In the genomic region with DNA sequence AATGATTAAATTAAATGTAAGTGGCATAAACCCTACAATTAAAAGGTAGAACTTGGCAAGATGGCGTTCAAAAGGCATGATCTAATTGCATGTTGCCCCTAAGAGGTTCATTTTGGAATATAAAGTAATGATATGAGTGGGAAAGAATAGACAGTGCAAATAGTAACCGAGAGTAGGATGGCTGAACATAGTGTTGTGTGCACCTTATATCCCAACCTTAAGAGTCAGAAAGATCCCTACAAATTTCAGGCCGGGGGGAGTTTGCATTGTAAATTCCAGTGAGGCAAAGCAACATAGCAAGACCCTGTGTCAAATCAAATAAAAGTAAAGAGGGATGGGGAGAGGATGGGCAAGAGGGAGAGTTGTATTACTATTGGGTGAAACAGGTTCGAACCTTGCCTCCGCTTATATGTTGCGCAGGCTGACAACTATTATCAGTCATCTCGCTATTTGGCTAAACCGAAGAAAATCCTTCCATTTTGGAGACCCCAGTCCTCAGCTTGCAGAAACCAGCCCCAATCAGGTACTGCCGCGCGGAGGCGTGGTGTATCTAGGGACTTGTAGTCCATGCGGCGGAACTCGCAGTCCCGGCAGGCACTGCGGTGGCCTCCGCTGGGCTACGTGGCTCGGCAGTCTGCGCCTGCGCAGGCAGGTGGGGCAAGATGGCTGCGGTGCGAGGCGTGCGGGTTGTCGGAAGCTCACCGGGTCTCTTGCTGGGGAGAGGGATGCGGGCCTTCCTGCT, we compare ENCODE assay signal across 8 mouse cellular contexts. TPM values are rescaled to one million over a fixed set of nuclear protein-coding genes. Genes with fewer than 3 reads are reported as not detected.
DNase-seq lines count a peak whose midpoint lies in the region; ATAC-seq and TF ChIP-seq lines count a peak whose summit lies in the region.

No protein-coding gene starts in this region.

- H3K27ac ChIP-seq in brown adipose tissue, adult 24 weeks (replicated peaks; ENCODE audit: low read depth, low read length) = no peak overlapping the region; the same call in 1 of the 2 replicates
- peak overlapping the region; percentile 40; the same call in 1 of the 2 replicates for H3K27ac ChIP-seq in heart, embryonic 15.5 days
- H3K27ac ChIP-seq in liver, embryonic 14.5 days = no peak overlapping the region; the same call in 1 of the 2 replicates
- peak overlapping the region; percentile 56; the same call in 1 of the 2 replicates for H3K27ac ChIP-seq in neural tube, embryonic 11.5 days (ENCODE audit: low read depth, low read length)
- H3K27ac ChIP-seq in stomach, postnatal 0 days (replicated peaks) = peak overlapping the region; percentile 73

- H3K4me1 ChIP-seq in brown adipose tissue, adult 24 weeks (ENCODE audit: control insufficient read depth, insufficient read depth, insufficient read length, low read length) = no peaks in the 10 kb centered on the region
- peaks cover 13% of the 10 kb centered on the region for H3K4me1 ChIP-seq in heart, embryonic 15.5 days (replicated peaks)
- H3K4me1 ChIP-seq in liver, embryonic 14.5 days (replicated peaks; ENCODE audit: control insufficient read depth in 2 of 2, insufficient read depth in 2 of 2, low read length in 1 of 2) = peaks cover 8 to 9% of the 10 kb centered on the region in 2 experiments; a peak in 3 of 4 replicates
- H3K4me1 ChIP-seq in neural tube, embryonic 11.5 days (ENCODE audit: control insufficient read depth, insufficient read depth, low read length) = no peaks in the 10 kb centered on the region
- no peaks in the 10 kb centered on the region for H3K4me1 ChIP-seq in stomach, postnatal 0 days (replicated peaks; ENCODE audit: control insufficient read depth, insufficient read depth)

- WGBS in heart, embryonic 15.5 days = 4% methylated on average over 29 of the region's 29 CpGs
- WGBS in liver, embryonic 14.5 days (ENCODE audit: insufficient replicate concordance) = 3% methylated on average over 29 of the region's 29 CpGs
- 5% methylated on average over 29 of the region's 29 CpGs for WGBS in neural tube, embryonic 11.5 days
- WGBS in stomach, postnatal 0 days = 5% methylated on average over 29 of the region's 29 CpGs

- H3K4me3 ChIP-seq in brown adipose tissue, adult 24 weeks (ENCODE audit: insufficient read depth, low read depth, low read length) = peak overlapping the region; percentile 75
- H3K4me3 ChIP-seq in heart, embryonic 15.5 days = peak overlapping the region; percentile 63
- peak overlapping the region; percentile 89 to 95 for H3K4me3 ChIP-seq in liver, embryonic 14.5 days (ENCODE audit: insufficient read depth in 1 of 2, low read depth in 2 of 2, low read length in 2 of 2)
- H3K4me3 ChIP-seq in neural tube, embryonic 11.5 days (ENCODE audit: low read depth, low read length) = peak overlapping the region; percentile 59
- H3K4me3 ChIP-seq in stomach, postnatal 0 days (ENCODE audit: low read depth, low read length) = peak overlapping the region; percentile 83

- H3K9ac ChIP-seq in heart, embryonic 15.5 days = peak overlapping the region; percentile 68
- peak overlapping the region; percentile 95 for H3K9ac ChIP-seq in liver, embryonic 14.5 days (replicated peaks)
- H3K9ac ChIP-seq in neural tube, embryonic 11.5 days (ENCODE audit: low read length) = peak overlapping the region; percentile 74
- H3K9ac ChIP-seq in stomach, postnatal 0 days (ENCODE audit: low read length) = peak overlapping the region; percentile 83

- DNase-seq in CD4-positive, CD25-positive, alpha-beta regulatory T cell, adult 2 months (ENCODE audit: low read depth, low spot score) = peak; percentile 99
- peak; percentile 87 for DNase-seq in fibroblast of lung, adult 2 months (ENCODE audit: low read depth)
- DNase-seq in kidney, postnatal 25 days = peak; percentile 96 to 98
- peak; percentile 89 to 90 (median 90) for DNase-seq in liver, embryonic 14.5 days (ENCODE audit: low read depth in 3 of 3, low spot score in 3 of 3)
- DNase-seq in neural tube, embryonic 11.5 days (ENCODE audit: low spot score) = peak; percentile 99
- DNase-seq in stomach, postnatal 0 days (ENCODE audit: low spot score) = peak; percentile 97

- peaks cover 31% of the 10 kb centered on the region for H3K36me3 ChIP-seq in heart, embryonic 15.5 days
- H3K36me3 ChIP-seq in liver, embryonic 14.5 days (replicated peaks; ENCODE audit: control insufficient read depth, insufficient read depth, low read depth) = peaks cover 15% of the 10 kb centered on the region
- H3K36me3 ChIP-seq in neural tube, embryonic 11.5 days (ENCODE audit: control insufficient read depth, insufficient read depth, low read length) = peaks cover 18% of the 10 kb centered on the region
- H3K36me3 ChIP-seq in stomach, postnatal 0 days (ENCODE audit: control insufficient read depth, insufficient read depth, low read length) = peaks cover 17% of the 10 kb centered on the region

- TF ChIP-seq EP300 in liver, embryonic 14.5 days (IDR thresholded peaks at IDR 0.05; ENCODE audit: low read depth) = no peak
- TF ChIP-seq EP300 in stomach, postnatal 0 days (optimal IDR thresholded peaks at IDR 0.05) = no peak

- peak; percentile 98 for ATAC-seq in heart, embryonic 15.5 days (replicated peaks; ENCODE audit: insufficient number of reproducible peaks, insufficient read depth, low FRiP score, low read depth)
- peak; percentile 96 for ATAC-seq in liver, embryonic 14.5 days (ENCODE audit: insufficient read depth)
- peak; percentile 98 for ATAC-seq in neural tube, embryonic 11.5 days (ENCODE audit: insufficient read depth, low FRiP score, low TSS enrichment)
- peak; percentile 98 for ATAC-seq in stomach, postnatal 0 days (ENCODE audit: low FRiP score, low TSS enrichment)

- no peaks in the 10 kb centered on the region for H3K9me3 ChIP-seq in heart, embryonic 15.5 days (replicated peaks)
- no peaks in the 10 kb centered on the region for H3K9me3 ChIP-seq in liver, embryonic 14.5 days (ENCODE audit: control insufficient read depth, low read length)
- H3K9me3 ChIP-seq in neural tube, embryonic 11.5 days (ENCODE audit: control insufficient read depth, low read length) = no peaks in the 10 kb centered on the region
- no peaks in the 10 kb centered on the region for H3K9me3 ChIP-seq in stomach, postnatal 0 days (ENCODE audit: control insufficient read depth, low read length)

- peak overlapping the region; percentile 66 for H3K4me2 ChIP-seq in heart, embryonic 15.5 days
- peak overlapping the region; percentile 60 for H3K4me2 ChIP-seq in liver, embryonic 14.5 days (ENCODE audit: low read depth)
- H3K4me2 ChIP-seq in neural tube, embryonic 11.5 days (ENCODE audit: low read depth) = peak overlapping the region; percentile 52
- H3K4me2 ChIP-seq in stomach, postnatal 0 days (replicated peaks; ENCODE audit: low read depth) = peak overlapping the region; percentile 76

- peak; percentile 21; the same call in 1 of the 2 replicates for TF ChIP-seq CTCF in liver, embryonic 14.5 days (IDR thresholded peaks at IDR 0.05; ENCODE audit: low read depth)
- TF ChIP-seq CTCF in stomach, postnatal 0 days (IDR thresholded peaks at IDR 0.05; ENCODE audit: low read depth) = peak; percentile 50

- no peaks in the 10 kb centered on the region for H3K27me3 ChIP-seq in heart, embryonic 15.5 days
- no peaks in the 10 kb centered on the region; the same call in 1 of the 2 replicates for H3K27me3 ChIP-seq in liver, embryonic 14.5 days (ENCODE audit: control insufficient read depth, insufficient read depth, low read length)
- no peaks in the 10 kb centered on the region for H3K27me3 ChIP-seq in neural tube, embryonic 11.5 days (ENCODE audit: control insufficient read depth, insufficient read depth, low read length)
- no peaks in the 10 kb centered on the region for H3K27me3 ChIP-seq in stomach, postnatal 0 days (ENCODE audit: control insufficient read depth, insufficient read depth, low read length)

RNA-seq across cellular contexts. Expression of a gene that starts 7.0 kb away (rescaled TPM):
- 5.9 and 8.2 TPM in 2 replicates for polyA plus RNA-seq in brown adipose tissue, adult 24 weeks (2012; ENCODE audit: insufficient read depth, insufficient read length, missing spikeins)
- polyA plus RNA-seq in heart, embryonic 15.5 days (2015; fragmentation: Nextera tagmentation; extraction: Ambion mirVana) = 16.5 and 23.4 TPM in 2 replicates
- polyA plus RNA-seq in liver, embryonic 14.5 days (2012; rRNA removed) = 5.5 and 5.8 TPM in 2 replicates
- polyA plus RNA-seq in liver, embryonic 14.5 days (2014; fragmentation: Nextera tagmentation; extraction: Ambion mirVana) = 1.8 and 1.9 TPM in 2 replicates
- polyA plus RNA-seq in neural tube, embryonic 11.5 days (2014; fragmentation: Nextera tagmentation; extraction: Ambion mirVana) = 21.7 and 22.0 TPM in 2 replicates
- polyA plus RNA-seq in stomach, postnatal 0 days (2015; fragmentation: Nextera tagmentation; extraction: Ambion mirVana) = 15.9 and 16.0 TPM in 2 replicates

RNA-seq across cellular contexts. Expression of a gene that starts 19.2 kb away (rescaled TPM):
- polyA plus RNA-seq in brown adipose tissue, adult 24 weeks (2012; ENCODE audit: insufficient read depth, insufficient read length, missing spikeins) = 34.0 and 61.2 TPM in 2 replicates
- polyA plus RNA-seq in heart, embryonic 15.5 days (2015; fragmentation: Nextera tagmentation; extraction: Ambion mirVana) = 103 TPM in 2 replicates
- polyA plus RNA-seq in liver, embryonic 14.5 days (2012; rRNA removed) = 36.9 and 58.3 TPM in 2 replicates
- polyA plus RNA-seq in liver, embryonic 14.5 days (2014; fragmentation: Nextera tagmentation; extraction: Ambion mirVana) = 19.5 and 20.7 TPM in 2 replicates
- 51.6 and 59.0 TPM in 2 replicates for polyA plus RNA-seq in neural tube, embryonic 11.5 days (2014; fragmentation: Nextera tagmentation; extraction: Ambion mirVana)
- polyA plus RNA-seq in stomach, postnatal 0 days (2015; fragmentation: Nextera tagmentation; extraction: Ambion mirVana) = 123 and 136 TPM in 2 replicates

RNA-seq across cellular contexts. Expression of a gene that starts 21.8 kb away (rescaled TPM):
- 4.4 and 9.7 TPM in 2 replicates for polyA plus RNA-seq in brown adipose tissue, adult 24 weeks (2012; ENCODE audit: insufficient read depth, insufficient read length, missing spikeins)
- polyA plus RNA-seq in heart, embryonic 15.5 days (2015; fragmentation: Nextera tagmentation; extraction: Ambion mirVana) = 17.1 and 22.6 TPM in 2 replicates
- polyA plus RNA-seq in liver, embryonic 14.5 days (2012; rRNA removed) = 18.3 and 20.9 TPM in 2 replicates
- 4.0 and 5.0 TPM in 2 replicates for polyA plus RNA-seq in liver, embryonic 14.5 days (2014; fragmentation: Nextera tagmentation; extraction: Ambion mirVana)
- polyA plus RNA-seq in neural tube, embryonic 11.5 days (2014; fragmentation: Nextera tagmentation; extraction: Ambion mirVana) = 44.6 and 51.0 TPM in 2 replicates
- 10.2 and 11.1 TPM in 2 replicates for polyA plus RNA-seq in stomach, postnatal 0 days (2015; fragmentation: Nextera tagmentation; extraction: Ambion mirVana)

RNA-seq across cellular contexts. Expression of a gene that starts 30.1 kb away (rescaled TPM):
- 16.6 and 19.3 TPM in 2 replicates for polyA plus RNA-seq in brown adipose tissue, adult 24 weeks (2012; ENCODE audit: insufficient read depth, insufficient read length, missing spikeins)
- polyA plus RNA-seq in heart, embryonic 15.5 days (2015; fragmentation: Nextera tagmentation; extraction: Ambion mirVana) = 37.9 and 38.2 TPM in 2 replicates
- 7.4 and 12.4 TPM in 2 replicates for polyA plus RNA-seq in liver, embryonic 14.5 days (2012; rRNA removed)
- polyA plus RNA-seq in liver, embryonic 14.5 days (2014; fragmentation: Nextera tagmentation; extraction: Ambion mirVana) = 13.4 and 13.5 TPM in 2 replicates
- polyA plus RNA-seq in neural tube, embryonic 11.5 days (2014; fragmentation: Nextera tagmentation; extraction: Ambion mirVana) = 68.0 and 69.2 TPM in 2 replicates
- polyA plus RNA-seq in stomach, postnatal 0 days (2015; fragmentation: Nextera tagmentation; extraction: Ambion mirVana) = 32.0 and 33.0 TPM in 2 replicates

RNA-seq across cellular contexts. Expression of a gene that starts 42.1 kb away (rescaled TPM):
- polyA plus RNA-seq in brown adipose tissue, adult 24 weeks (2012; ENCODE audit: insufficient read depth, insufficient read length, missing spikeins) = 16.4 and 21.2 TPM in 2 replicates
- 16.7 and 20.4 TPM in 2 replicates for polyA plus RNA-seq in heart, embryonic 15.5 days (2015; fragmentation: Nextera tagmentation; extraction: Ambion mirVana)
- 9.8 and 19.3 TPM in 2 replicates for polyA plus RNA-seq in liver, embryonic 14.5 days (2012; rRNA removed)
- polyA plus RNA-seq in liver, embryonic 14.5 days (2014; fragmentation: Nextera tagmentation; extraction: Ambion mirVana) = 17.4 and 19.2 TPM in 2 replicates
- 52.9 and 53.4 TPM in 2 replicates for polyA plus RNA-seq in neural tube, embryonic 11.5 days (2014; fragmentation: Nextera tagmentation; extraction: Ambion mirVana)
- 14.9 and 15.2 TPM in 2 replicates for polyA plus RNA-seq in stomach, postnatal 0 days (2015; fragmentation: Nextera tagmentation; extraction: Ambion mirVana)

Comparison
In these comparisons a context has a peak if more than half of its experiments do, and no peak if none do; other contexts are left out.
1. H3K27ac ChIP-seq: peak in heart, embryonic 15.5 days (single experiment), neural tube, embryonic 11.5 days (single experiment) and stomach, postnatal 0 days (single experiment); none in brown adipose tissue, adult 24 weeks (single experiment) and liver, embryonic 14.5 days (single experiment).
2. Peak in every context shown above with its lines, with median percentiles within 50 percentile points of each other: DNase-seq, H3K4me3 ChIP-seq, ATAC-seq, H3K4me2 ChIP-seq and H3K9ac ChIP-seq.